Mouse (Mus musculus) CD8-positive naive resting alpha-beta T cell, adult 2 months (primary cell): ENCODE measurements around the gene Prdm16.

ENCODE experiments used
- DNase-seq, 2 experiments: peaks; one replicate each; pipeline ENCODE4 v3.0.0; 2022; ENCODE audit warnings: low read depth in 2 of 2, low spot score in 2 of 2

Gene Prdm16

DNA sequence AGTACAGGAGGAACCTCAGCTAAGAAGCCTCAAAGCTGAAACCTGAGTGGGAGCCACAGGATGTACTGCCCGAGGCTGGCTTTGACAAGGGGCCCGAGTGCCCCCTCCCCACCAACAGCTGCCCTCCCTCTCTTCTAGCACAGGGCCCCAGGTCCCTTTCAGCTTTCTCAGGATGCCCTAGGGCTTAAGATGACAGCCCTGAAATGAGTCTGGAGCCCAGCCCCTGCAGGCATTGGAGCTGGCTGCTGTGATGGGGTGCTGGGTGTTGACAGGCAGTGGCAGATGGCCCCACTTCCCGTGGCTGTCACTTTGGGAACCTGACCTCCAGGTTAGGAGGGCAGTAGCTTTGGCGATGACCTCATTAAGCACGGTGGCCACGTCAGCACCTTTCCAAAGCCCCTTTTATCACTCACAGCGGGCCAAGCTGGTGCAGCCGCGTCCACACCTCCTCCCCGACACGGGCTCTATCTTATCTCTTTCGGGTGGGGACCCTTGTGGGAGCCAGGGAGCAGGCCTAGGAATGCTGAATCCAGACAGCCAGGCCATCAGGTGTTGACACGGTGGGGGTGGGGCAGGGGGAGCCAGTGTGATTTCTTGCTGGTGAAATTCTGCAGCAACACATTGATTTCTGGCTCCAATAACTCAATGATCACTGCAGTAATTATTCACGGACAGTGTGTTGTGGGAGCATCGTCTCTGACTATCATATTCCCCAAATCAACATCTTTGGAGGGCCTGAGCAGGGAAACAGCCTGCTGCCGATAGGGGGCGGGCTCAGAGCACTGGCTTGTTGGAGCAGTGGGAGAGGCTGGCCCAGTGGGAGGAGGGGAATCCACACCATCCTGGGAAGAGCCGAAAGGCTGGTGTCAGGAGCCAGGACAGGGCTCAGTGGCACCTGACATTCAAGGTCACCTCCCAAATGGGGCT is 243.2 kb downstream of the Prdm16 start:
- no peak for DNase-seq

DNA sequence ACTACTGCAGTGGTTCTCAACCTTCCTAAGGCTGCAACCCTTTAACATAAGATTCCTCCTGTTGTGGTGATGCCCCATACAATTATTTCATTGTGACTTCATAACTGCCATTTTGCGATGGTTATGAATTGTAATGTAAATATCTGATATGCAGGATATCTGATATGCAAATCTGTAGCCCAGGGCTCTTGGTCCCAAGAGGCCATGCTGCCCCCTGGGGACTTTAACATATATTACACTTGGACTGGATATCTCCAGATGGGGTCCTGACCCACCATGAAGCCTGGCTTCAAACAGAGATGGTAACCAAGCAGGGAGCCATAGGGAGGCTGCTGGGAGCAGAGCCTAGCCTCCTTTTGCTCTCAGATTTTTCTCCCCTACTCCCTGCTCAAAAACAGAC is 244.0 kb downstream of the Prdm16 start:
- no peak for DNase-seq

DNA sequence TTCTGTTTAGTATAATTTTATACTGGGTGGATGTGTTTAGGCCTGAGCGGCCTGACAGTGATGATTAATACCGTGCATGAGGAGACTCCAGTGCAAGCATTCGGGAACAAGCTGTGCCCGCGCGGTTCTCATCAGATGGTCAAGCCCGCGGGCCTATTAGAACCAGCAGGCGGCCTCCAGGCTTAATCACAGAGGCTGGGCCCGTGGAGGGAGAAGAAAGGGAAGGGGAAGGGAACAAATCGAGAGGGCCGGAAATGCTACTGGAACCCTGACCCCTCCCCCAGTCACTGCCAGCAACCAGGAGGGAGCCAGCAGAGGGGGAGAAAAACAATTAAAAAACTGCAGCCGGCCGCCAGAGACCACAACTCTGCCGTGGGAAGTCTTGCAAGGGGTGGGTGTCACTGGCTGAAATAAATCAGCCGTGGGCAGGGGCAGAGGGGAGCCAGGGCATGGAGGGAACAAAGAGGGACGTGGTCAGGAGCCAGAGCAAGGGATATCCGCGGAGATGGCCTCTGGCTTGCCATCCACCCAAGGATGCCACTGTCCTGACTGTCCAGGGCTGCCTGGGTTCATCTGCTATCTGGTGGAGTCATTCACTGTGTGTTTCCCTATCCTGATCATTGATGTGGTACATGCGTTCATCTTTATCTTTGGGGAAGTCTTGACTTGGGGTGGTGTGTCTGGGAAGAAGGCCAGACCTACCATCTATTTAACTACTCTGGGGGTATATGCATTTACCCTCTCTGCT is 246.2 kb downstream of the Prdm16 start:
- no peak for DNase-seq

GRCm38 (mm10) chr4:154389641-154390040 is 247.0 kb downstream of the Prdm16 start:
- no peak for DNase-seq

- DNase-seq = no peak
Observed at GRCm38 (mm10) chr4:154386810-154387209, 249.9 kb downstream of the Prdm16 start.

DNA sequence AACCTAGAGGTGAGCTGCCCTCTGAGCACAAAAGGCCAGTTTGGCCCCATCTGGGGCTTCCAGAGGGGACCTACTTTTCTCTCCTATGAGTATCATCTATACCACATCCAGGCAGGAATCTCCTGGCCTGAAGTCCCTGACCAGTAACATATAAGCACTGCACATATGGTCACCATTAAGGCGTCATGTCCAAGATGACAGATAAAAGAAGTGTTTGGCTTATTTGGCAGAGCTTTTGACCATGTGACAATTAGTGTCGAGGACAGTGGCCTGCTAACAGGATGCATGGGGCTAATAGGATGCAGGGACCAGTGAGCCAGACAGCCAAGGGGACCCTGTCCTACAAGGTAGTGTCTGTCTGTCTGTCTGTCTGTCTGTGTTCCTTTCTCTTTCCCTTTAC is 250.8 kb downstream of the Prdm16 start:
- DNase-seq = no peak

- DNase-seq = no peak
Observed at GRCm38 (mm10) chr4:154385208-154385607, 251.5 kb downstream of the Prdm16 start.

- no peak for DNase-seq
Observed at GRCm38 (mm10) chr4:154378876-154379275, 257.8 kb downstream of the Prdm16 start.

DNA sequence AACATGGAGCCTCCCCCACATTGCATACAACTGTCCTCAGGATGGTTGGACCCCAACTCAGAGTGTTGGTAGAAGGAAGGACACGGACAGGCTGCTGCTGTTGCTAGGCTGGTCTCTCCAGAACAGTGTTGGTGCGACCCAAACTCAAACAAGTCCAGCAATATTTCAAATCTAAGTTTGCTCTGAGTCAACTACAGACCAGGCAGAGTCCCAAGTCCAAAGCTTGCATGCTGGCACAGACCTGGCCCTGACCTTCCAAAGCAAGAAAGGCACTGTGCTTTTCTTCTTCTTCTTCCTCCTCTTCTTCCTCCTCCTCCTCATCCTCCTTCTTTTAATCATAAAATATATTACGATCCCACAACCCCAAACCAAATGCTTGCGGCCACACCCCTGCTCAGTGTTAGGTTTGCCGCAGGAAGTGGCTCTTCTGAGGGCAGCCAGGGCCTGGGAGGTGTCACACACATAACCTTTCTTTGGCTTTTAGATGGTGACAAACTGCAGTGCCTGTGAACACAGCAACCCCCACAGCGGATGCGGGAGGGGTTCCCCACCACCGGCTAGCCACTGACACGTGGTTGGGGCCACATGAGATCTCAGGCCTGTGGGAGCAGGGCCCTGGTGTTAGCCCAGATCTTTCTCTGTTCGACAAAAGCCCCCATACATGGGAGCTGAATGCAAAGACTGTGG is 260.6 kb downstream of the Prdm16 start:
- peak in 1 of 2 experiments; percentile 1 for DNase-seq

- DNase-seq = no peak
Observed at GRCm38 (mm10) chr4:154371542-154372247, 265.0 kb downstream of the Prdm16 start.

DNA sequence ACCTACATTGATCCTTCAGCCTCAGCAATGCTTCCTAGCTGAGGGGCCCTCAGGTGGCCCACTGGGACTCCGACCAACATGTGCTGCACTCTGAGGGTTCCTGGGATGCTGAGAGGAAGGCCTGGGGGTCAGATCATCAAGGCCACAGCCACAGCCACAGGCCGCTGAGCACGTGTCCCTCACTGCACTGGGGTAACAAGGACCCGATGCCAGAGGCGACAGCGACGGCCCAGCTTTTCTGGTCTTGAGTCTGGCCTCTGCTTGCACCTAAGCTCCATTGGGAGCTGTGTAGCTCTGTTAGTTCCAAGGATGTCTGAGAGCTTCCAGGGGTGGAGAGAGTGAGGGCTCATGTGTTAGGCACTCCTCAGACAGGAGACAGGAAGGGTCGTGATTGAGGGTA is 265.8 kb downstream of the Prdm16 start:
- no peak for DNase-seq

DNA sequence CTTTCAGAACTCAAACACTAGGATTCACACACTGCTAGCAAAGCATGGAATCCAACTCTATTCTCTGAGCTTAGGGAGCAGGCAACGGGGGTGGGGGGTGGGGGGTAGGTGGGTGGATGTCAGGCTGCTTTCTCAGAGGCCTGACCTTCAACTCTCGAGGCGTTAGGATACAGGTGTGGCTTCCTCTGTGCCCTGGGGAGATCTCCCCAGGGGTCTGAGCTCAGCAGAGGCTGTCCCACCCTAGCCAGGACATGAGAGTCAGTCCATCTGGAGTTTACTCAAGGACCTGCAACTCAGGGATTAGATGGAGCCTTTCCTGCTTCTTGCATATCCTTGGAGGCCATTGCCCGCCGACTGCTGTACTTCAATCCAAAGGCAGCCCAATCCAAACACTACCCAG is 267.6 kb downstream of the Prdm16 start:
- no peak for DNase-seq

GRCm38 (mm10) chr4:154366836-154367235 is 269.8 kb downstream of the Prdm16 start:
- DNase-seq = no peak

DNA sequence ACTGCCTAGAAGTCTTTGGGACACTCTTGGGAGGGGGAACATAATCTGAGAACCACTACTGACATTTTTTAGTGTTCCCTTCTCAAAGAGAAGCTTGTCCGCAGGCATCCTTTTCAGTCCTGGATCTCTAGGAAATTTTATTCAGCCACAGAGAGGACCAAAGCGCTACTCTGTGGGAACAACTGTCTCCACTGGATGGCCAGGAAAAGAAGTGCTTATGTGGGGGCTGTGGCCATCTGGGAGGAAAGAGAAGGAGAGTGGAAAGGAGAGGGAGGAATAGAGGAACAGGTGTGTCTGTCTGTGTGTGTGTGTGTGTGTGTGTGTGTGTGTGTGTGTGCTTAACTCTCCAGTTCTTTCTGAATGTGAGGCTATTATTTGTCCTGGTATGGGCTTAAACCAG is 271.9 kb downstream of the Prdm16 start:
- DNase-seq = no peak

DNA sequence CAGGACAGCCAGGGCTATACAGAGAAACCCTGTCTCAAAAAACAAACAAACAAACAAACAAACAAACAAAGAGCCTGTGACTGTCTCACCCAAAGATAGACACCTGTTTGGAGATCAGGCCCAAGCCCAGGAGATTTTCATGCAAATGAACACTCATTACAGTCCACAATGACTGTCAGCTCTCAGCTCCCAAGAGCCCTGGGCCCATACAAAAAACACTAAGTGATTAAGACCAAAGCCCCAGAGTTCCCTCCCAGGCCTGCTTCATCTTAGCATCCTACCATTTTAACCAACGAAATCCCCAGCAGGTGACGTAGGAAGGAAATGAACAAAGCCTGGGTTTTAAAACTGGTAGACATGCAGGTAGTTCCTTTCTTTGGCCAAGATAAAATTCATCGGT is 275.8 kb downstream of the Prdm16 start:
- DNase-seq = no peak

DNA sequence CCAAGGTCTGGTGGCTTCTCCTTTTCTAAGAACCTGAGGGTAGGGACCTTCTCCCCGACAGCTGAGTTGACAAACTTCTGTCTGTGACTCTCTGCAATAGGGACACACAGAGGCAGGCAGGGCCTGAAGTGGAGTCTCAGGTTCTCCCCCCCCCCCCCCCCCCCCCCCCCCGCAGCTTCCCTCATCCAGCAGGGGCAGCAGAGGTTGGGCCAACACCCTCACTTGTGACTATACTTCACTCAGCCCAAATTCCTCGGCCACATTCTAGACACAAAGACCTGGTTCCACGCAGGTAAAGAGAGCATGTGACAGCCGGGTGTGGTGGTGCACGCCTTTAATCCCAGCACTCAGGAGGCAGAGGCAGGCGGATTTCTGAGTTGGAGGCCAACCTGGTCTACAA is 276.2 kb downstream of the Prdm16 start:
- no peak for DNase-seq

DNA sequence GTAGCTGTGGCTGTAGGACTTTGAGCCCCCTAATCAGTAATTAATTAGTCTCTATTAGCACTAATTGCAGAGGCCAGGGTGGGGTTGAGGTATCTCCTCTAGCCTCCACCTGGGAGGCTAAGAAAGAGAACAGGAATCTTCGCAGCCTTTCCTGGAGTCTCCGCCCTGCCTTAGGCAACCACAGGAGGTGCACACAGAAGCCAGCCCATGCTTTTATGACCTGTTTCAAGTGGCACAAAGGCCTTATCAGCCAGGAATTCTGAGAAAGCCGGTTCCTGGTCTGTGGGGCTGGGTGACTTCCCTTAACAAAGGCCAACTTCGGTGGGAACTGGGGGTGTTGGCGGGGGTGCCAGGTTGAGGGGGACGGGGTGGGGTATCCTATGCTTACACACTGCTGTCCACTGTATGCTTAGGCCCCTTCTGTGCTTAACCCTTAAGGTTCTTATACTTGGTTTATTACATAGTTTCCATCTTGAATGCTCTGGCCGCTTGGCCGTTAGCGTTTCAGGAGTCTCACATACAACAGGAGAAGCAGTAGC is 276.8 kb downstream of the Prdm16 start:
- DNase-seq = no peak

GRCm38 (mm10) chr4:154358816-154359215 is 277.9 kb downstream of the Prdm16 start:
- no peak for DNase-seq

- DNase-seq = no peak
Observed at GRCm38 (mm10) chr4:154358370-154358769, 278.3 kb downstream of the Prdm16 start.

- DNase-seq = no peak
Observed at GRCm38 (mm10) chr4:154355408-154355807, 281.3 kb downstream of the Prdm16 start.

DNA sequence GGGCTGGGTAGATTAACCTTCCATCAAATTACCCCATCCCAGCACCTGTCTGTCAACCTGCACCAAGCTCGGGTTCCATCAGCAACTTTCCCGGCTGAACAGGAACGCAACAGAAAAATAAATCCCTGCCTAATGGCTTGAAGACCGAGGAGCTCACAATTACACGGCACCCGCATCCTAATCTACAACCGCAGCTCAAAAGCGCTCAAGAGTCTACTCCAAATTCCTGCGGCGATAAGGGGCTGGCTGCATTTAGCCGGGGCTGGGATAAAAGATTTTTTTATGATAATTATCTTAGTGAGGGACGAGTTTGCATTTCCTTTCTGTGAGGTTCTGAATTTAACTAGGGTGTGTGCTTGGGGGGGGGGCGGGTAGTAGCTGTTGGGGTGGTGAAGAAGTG is 284.4 kb downstream of the Prdm16 start:
- DNase-seq = no peak
